8 mouse cellular contexts compared by ENCODE assay signal in the genomic region with DNA sequence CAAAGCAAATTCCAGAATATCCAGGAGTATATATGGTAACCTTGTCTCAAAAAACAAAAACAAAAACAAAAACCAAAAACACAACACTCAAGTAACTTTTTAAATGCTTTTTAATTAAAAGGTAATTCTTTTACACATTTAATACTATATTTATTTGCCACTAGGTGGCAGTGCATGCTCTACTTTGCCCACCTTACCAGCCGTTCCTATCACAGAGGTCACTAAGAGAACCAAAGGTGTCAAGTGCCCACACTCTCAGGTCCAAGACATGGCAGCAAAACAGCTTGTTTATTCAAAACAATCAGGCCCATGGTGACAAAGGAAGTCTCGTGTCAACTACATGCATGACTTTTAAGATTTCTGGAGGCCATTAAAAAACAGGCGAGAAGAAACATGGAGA. TPM values are rescaled to one million over a fixed set of nuclear protein-coding genes. Genes with fewer than 3 reads are reported as not detected.
A peak's percentile ranks its signal among the peaks of the same experiment; 100 is the strongest.
DNase-seq lines count a peak whose midpoint lies in the region; ATAC-seq and TF ChIP-seq lines count a peak whose summit lies in the region.

No protein-coding gene starts in this region.

- no peaks in the 10 kb centered on the region for H3K36me3 ChIP-seq in forebrain, postnatal 0 days (ENCODE audit: insufficient read depth)
- no peaks in the 10 kb centered on the region for H3K36me3 ChIP-seq in forebrain, embryonic 13.5 days (ENCODE audit: poor library complexity, severe bottlenecking)

- DNase-seq in forebrain, postnatal 0 days = peak; percentile 53
- DNase-seq in thymus, postnatal 0 days (ENCODE audit: low spot score) = peak; percentile 43
- no peak for DNase-seq in thymus, postnatal 4 days
- DNase-seq in induced T-regulatory cell, adult 2 months (ENCODE audit: low read depth) = peak; percentile 73
- no peak for DNase-seq in urinary bladder, postnatal 25 days (ENCODE audit: low spot score)
- DNase-seq in thymus, postnatal 10 days (ENCODE audit: low spot score in 2 of 2) = no peak
- DNase-seq in left cerebral cortex, postnatal 25 days (ENCODE audit: low spot score in 2 of 2) = no peak

- peak; percentile 70 for TF ChIP-seq CTCF in forebrain, postnatal 0 days (IDR thresholded peaks at IDR 0.05; ENCODE audit: low read depth)

- H3K4me1 ChIP-seq in forebrain, postnatal 0 days (ENCODE audit: insufficient read depth) = no peaks in the 10 kb centered on the region
- no peaks in the 10 kb centered on the region for H3K4me1 ChIP-seq in forebrain, embryonic 13.5 days

- H3K27me3 ChIP-seq in forebrain, postnatal 0 days (ENCODE audit: insufficient read depth, low read length) = no peaks in the 10 kb centered on the region
- H3K27me3 ChIP-seq in forebrain, embryonic 13.5 days = no peaks in the 10 kb centered on the region

- no peak for ATAC-seq in forebrain, postnatal 0 days
- no peak for ATAC-seq in forebrain, embryonic 13.5 days

- no peaks in the 10 kb centered on the region for H3K9me3 ChIP-seq in forebrain, postnatal 0 days (ENCODE audit: low read length)
- no peaks in the 10 kb centered on the region for H3K9me3 ChIP-seq in forebrain, embryonic 13.5 days (replicated peaks)

- no peak overlapping the region for H3K9ac ChIP-seq in forebrain, postnatal 0 days
- H3K9ac ChIP-seq in forebrain, embryonic 13.5 days = no peak overlapping the region

- intact Hi-C loops in left cerebral cortex, postnatal 25 days (cut with DNase I) = loop anchor here (1.0 to 10.0 kb wide), 3 partner anchors 40 to 590 kb away; no protein-coding TSS in a partner anchor

- no peak overlapping the region for H3K4me2 ChIP-seq in forebrain, postnatal 0 days (ENCODE audit: low read depth)
- H3K4me2 ChIP-seq in forebrain, embryonic 13.5 days = no peak overlapping the region

- no peak overlapping the region for H3K27ac ChIP-seq in forebrain, postnatal 0 days (ENCODE audit: low read depth, low read length)
- H3K27ac ChIP-seq in forebrain, embryonic 13.5 days = no peak overlapping the region

- WGBS in forebrain, postnatal 0 days = 33% methylated on average over 3 of the region's 3 CpGs
- WGBS in forebrain, embryonic 13.5 days = 40% methylated on average over 3 of the region's 3 CpGs

- H3K4me3 ChIP-seq in forebrain, postnatal 0 days (ENCODE audit: low read depth, low read length) = no peak overlapping the region
- no peak overlapping the region for H3K4me3 ChIP-seq in forebrain, embryonic 13.5 days

RNA-seq across cellular contexts. Expression of gene Coq8a, which starts 24.2 kb away (rescaled TPM):
- total RNA-seq in forebrain, postnatal 0 days (2014; rRNA removed) = 1.8 and 3.2 TPM in 2 replicates
- 7.1 and 7.3 TPM in 2 replicates for polyA plus RNA-seq in forebrain, postnatal 0 days (2015; fragmentation: Nextera tagmentation; extraction: Ambion mirVana)
- polyA plus RNA-seq in forebrain, embryonic 13.5 days (2015; fragmentation: Nextera tagmentation; extraction: Ambion mirVana) = 1.5 and 1.6 TPM in 2 replicates
- polyA plus RNA-seq in thymus, postnatal 0 days (2015; fragmentation: Nextera tagmentation; extraction: Ambion mirVana) = 12.6 and 14.1 TPM in 2 replicates
- total RNA-seq in left cerebral cortex, postnatal 25 days (2021) = 10 to 100 TPM; 40.4 to 45.6 TPM

Comparison
In these comparisons a context has a peak if more than half of its experiments do, and no peak if none do; other contexts are left out.
1. DNase-seq: peak in forebrain, postnatal 0 days (single experiment), thymus, postnatal 0 days (single experiment) and induced T-regulatory cell, adult 2 months (single experiment); none in thymus, postnatal 4 days (single experiment), urinary bladder, postnatal 25 days (single experiment), thymus, postnatal 10 days (0 of 2) and left cerebral cortex, postnatal 25 days (0 of 2).